Mouse (Mus musculus): ENCODE measurements around the gene Ttc23.

Ttc23 gene

GRCm38 (mm10) chr7:67695906-67696305 lies 48.7 kb downstream of the Ttc23 start:
- DNase-seq (ENCODE audit: low spot score in 2 of 2) = no peak

DNA sequence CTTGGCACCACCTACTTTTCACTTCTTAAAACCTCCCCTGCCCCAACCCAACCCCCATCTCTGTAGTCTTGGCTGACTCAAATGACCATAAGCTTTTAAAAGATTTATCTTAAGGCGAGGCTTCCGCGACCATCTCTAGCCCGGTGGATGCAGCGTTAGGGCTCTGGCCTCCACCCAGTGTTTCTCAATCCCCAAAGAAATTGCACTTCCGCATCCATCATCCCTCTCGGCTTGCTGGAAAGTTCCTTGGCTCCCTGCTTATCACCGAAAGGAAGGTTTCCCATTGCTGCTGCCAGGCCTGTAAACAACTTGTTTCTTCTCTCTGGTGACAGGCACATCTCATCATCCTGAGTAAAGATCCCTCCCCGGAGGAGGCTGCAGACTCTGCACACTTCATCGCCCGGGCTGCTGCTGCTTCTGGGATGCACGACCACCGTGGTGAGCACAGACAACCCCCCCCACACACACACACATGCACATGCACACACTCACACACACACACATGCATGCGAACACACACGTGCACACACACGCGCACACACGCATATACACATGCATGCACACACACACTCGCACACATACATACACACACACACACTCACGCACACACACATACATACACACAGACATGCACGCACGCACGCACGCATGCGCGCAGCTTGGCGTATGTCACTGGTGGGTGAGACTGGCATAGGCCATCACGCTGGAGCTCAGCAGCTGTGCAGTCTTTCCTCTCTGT lies 50.9 kb downstream of the Ttc23 start:
- no peak for DNase-seq (ENCODE audit: low spot score in 2 of 2)

DNA sequence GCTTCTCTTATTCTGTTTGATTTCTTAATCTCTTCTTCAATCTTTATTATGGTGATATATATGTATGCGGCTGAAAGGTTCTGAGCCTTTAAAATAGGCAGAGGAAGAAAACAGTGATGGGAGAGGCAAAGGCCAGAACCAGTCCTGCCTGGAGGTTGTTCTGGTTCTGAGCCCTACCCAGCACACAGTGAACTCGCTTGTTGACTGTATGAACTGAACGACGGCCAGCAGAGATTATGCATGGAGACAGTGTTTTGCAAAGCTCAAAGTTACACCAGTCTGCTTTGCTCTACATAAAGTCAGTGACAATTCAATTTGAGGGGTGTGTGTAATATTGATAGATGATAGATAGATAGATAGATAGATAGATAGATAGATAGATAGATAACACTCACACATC lies 52.1 kb downstream of the Ttc23 start:
- DNase-seq (ENCODE audit: low spot score in 2 of 2) = no peak

DNA sequence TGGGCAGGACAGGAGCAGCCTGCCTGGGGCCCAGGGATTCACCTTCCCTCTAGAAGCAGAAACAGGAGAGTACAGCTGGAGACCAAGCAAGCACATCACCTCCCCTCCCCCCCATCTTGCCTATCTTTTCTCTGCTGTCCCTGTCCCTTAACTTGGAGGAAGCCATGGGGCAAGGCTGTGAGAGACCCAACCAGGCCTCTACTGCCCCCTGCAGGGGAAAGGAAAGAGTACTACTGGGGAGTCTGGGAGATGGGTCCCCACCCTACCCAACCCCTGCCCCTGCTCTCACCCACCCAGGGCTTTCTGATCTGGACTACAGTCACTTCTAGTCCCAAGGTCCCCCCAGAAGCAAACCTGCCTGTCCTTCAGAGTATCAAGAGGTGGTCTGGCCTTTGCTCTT lies 53.6 kb downstream of the Ttc23 start:
- DNase-seq (ENCODE audit: low spot score in 2 of 2) = peak; percentile 18 to 66

DNA sequence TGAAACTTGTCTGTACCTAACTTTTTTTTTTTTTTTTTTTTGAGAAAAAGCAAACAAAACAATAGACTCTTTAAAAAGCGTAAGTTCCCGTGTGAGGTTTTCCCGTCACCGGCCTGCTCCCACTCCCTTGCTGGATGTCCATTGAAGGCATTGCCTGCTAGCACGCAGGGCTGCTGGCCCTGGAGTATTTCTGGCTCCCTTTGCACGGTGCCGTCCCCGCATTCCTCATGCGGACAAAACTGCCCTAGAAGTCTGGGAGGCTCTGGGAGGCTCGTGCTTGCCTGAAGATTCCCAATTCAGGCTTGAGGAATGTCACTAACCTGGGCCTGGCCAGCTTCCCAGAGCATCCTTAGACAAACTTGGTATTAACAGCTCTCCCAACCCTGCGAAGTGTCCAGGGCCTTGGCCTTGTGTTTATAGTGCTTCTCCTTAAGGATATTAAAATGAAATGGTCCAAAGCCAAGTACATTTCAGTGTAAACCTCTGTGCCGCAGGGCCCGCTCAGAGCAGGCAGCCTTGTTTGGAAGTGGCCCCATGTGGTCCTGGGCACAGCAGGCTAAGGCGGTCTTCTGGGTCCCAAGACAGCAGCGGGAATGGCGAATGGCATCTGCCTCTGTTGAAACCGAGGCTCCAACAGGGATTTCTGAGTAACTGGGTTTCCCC lies 54.2 kb downstream of the Ttc23 start:
- no peak for DNase-seq (ENCODE audit: low spot score in 2 of 2)

GRCm38 (mm10) chr7:67708160-67708559 lies 61.0 kb downstream of the Ttc23 start:
- DNase-seq (ENCODE audit: low spot score in 2 of 2) = no peak

GRCm38 (mm10) chr7:67710216-67710615 lies 63.0 kb downstream of the Ttc23 start:
- no peak for DNase-seq (ENCODE audit: low spot score in 2 of 2)

- DNase-seq (ENCODE audit: low spot score in 2 of 2) = no peak
These were observed 66.8 kb downstream of the Ttc23 start for GRCm38 (mm10) chr7:67713820-67714510.

DNA sequence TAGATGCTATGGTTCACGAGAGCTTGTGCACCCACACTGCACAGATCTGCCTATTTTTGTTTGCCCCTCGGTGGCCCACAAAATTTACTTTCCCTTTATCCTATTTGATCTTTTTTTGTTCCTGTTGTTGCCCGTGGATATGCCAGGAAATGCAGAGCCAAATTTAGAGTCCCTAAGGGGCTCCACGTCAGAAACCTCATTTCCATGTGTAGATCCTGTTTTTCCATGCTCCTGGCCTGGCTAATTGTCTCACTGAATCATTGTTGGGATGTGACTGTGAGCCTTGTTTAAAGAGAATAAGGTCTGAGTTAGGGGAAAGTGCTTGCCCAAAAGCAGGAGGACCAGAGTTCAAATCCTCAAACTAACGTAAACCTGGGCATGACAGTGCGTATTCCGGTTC lies 68.0 kb downstream of the Ttc23 start:
- DNase-seq (ENCODE audit: low spot score in 2 of 2) = no peak

DNA sequence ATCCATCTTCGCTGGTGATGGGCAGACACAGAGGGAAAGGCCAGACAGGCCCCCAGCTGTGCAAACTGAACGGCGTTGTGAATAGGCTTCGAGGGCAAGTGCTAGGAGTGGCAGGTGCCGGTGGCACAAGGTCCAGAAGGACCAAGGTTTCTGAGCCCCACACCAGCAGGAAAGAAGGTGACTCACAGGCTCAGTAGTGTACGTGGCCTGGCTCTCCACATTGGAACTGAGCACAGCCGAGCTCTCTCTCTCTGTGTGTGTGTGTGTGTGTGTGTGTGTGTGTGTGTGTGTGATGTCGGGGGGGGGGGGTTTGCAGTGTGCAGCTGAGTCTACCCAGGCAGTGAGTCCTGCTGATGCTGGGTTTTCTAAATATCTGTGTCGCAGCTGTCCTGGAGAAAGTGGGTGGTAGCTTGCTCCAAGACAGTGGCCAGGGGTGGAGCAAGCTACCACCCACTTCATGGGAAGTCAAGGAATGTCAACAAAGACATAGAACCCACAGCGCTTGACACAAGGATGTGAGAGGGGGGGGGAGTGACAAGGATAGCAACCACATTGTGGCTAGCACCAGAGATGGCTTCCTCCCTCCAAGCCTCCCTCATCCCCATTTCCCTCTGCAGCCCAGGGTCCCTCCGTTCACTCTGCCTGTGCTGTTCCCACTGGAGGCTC lies 69.1 kb downstream of the Ttc23 start:
- no peak for DNase-seq (ENCODE audit: low spot score in 2 of 2)

DNA sequence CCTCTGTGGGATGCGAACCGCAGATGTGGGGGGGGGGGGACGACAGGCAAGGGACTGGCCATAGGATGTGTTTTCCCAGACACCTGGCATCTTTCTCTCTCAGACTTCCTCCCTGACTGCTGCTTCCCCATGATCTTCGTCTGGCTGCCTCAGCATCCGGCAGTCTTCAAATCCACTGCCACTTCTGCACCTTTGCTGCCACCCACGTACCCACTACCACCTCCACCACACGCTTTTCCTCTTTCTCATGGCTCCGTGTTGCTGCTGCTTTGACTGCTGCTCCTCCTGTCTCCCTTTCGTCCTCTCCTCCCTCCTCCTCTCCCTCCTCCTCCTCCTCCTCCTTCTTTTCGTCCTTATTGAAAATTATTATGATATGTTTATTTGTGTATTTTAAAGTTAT lies 69.7 kb downstream of the Ttc23 start:
- no peak for DNase-seq (ENCODE audit: low spot score in 2 of 2)

GRCm38 (mm10) chr7:67717520-67717919 lies 70.3 kb downstream of the Ttc23 start:
- no peak for DNase-seq (ENCODE audit: low spot score in 2 of 2)

DNA sequence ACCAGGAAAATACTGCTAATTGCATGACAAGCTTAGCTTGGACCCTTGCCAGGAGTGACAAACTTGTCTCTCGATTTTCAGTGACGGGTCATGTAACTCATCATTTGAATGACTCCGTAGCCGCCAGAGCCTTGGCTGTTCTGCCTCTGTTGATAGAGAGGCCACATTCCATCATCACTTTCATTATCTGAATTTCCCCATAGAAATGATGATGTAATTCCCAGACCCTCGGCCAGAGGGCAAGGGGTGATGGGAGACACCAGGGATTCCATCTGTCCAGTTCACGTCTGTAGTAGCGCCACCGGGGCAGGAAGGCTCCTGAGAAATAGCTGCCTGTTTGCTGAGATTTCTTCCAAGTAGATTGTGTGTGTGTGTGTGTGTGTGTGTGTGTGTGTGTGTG lies 71.6 kb downstream of the Ttc23 start:
- no peak for DNase-seq (ENCODE audit: low spot score in 2 of 2)

- no peak for DNase-seq (ENCODE audit: low spot score in 2 of 2)
These were observed 75.0 kb downstream of the Ttc23 start for GRCm38 (mm10) chr7:67722163-67722562.

- DNase-seq (ENCODE audit: low spot score in 2 of 2) = no peak
These were observed 77.3 kb downstream of the Ttc23 start for GRCm38 (mm10) chr7:67724536-67724935.

GRCm38 (mm10) chr7:67725016-67725415 lies 77.8 kb downstream of the Ttc23 start:
- no peak for DNase-seq (ENCODE audit: low spot score in 2 of 2)

- no peak for DNase-seq (ENCODE audit: low spot score in 2 of 2)
These were observed 81.0 kb downstream of the Ttc23 start for GRCm38 (mm10) chr7:67728203-67728602.

DNA sequence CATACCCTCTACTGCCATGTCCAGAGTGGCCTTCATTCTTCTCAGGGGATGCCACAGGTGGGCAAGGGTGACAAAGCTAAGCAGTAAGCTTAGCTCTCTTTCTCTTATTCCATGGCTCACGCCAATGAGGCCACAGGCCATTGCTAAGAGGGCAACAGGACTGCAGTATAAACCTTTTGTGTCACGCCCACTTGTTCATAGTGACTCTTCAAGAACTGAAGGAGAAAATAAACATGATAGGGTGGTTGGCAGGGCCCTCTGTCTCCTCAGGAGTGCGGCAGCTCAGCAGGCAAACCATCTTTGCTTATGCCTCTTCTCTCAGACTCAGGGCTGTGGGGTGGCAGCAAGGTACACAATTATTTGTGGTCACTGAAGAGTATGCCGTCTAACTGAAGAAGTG lies 81.6 kb downstream of the Ttc23 start:
- DNase-seq (ENCODE audit: low spot score in 2 of 2) = no peak

GRCm38 (mm10) chr7:67730431-67731110 lies 83.4 kb downstream of the Ttc23 start:
- no peak for DNase-seq (ENCODE audit: low spot score in 2 of 2)

- DNase-seq (ENCODE audit: low spot score in 2 of 2) = no peak
These were observed 85.1 kb downstream of the Ttc23 start for GRCm38 (mm10) chr7:67732276-67732675.

GRCm38 (mm10) chr7:67740382-67740781 lies 93.2 kb downstream of the Ttc23 start:
- DNase-seq (ENCODE audit: low spot score in 2 of 2) = no peak

- no peak for DNase-seq (ENCODE audit: low spot score in 2 of 2)
These were observed 93.6 kb downstream of the Ttc23 start for GRCm38 (mm10) chr7:67740796-67741195.

Data from spleen, postnatal 4 days (tissue).